Mouse (Mus musculus) ES-E14 (cell line): ENCODE results near the gene Cpsf6.

Experiments
- CHD2 ChIP-seq: IDR thresholded peaks from 2 replicates; pipeline ENCODE4 v1.6.1; 2014; ENCODE audit warnings: mild to moderate bottlenecking, low read depth, low read length, inconsistent platforms
- HCFC1 ChIP-seq: IDR thresholded peaks from 2 replicates; pipeline ENCODE4 v1.6.1; 2012; ENCODE audit warnings: low read length, inconsistent platforms, borderline replicate concordance; ENCODE audit not compliant: insufficient read depth
- MAFK ChIP-seq: IDR thresholded peaks from 2 replicates; pipeline ENCODE4 v1.6.1; 2014; ENCODE audit warnings: mild to moderate bottlenecking, low read depth, low read length, inconsistent platforms; ENCODE audit not compliant: insufficient read depth
- ZC3H11A ChIP-seq: IDR thresholded peaks from 2 replicates; pipeline ENCODE4 v1.6.1; 2012; ENCODE audit warnings: low read depth, mild to moderate bottlenecking, inconsistent platforms, low read length, borderline replicate concordance
- ZNF384 ChIP-seq: IDR thresholded peaks from 2 replicates; pipeline ENCODE4 v1.6.1; 2012; ENCODE audit warnings: low read depth, low read length, inconsistent platforms

- TF ChIP-seq MAFK (no peak), CHD2 (no peak), HCFC1 (no peak), ZNF384 (no peak), ZC3H11A (no peak)
Measured at GRCm38 (mm10) chr10:117385086-117385430, 5.2 kb upstream of the Cpsf6 start.
